Mouse (Mus musculus) hindbrain, embryonic 15.5 days (tissue): ENCODE measurements at regions not wholly inside any gene's neighbourhood (a gene's known extent, or its start where the extent isn't known, plus 50 kb on each side); places are given as distances from the start of the nearest gene placed in this dataset.

Source experiments
- ATAC-seq: fragments of 200-750 bp; cut with Nextera tagmentation; 2 replicates; pipeline ENCODE4 v1.8.0; 2017; ENCODE audit warnings: low read depth, moderate number of reproducible peaks, moderate TSS enrichment; ENCODE audit not compliant: low FRiP score
- H3K27ac ChIP-seq: fragments of 300-500 bp; sonication (generic); replicated peaks from 2 replicates; pipeline ENCODE4 v1.5.1; 2015; ENCODE audit warnings: mild to moderate bottlenecking, inconsistent platforms
- H3K27me3 ChIP-seq: fragments of 300-500 bp; sonication (generic); 2 replicates; pipeline ENCODE4 v1.6.1; 2015; ENCODE audit warnings: control low read depth, inconsistent platforms
- H3K36me3 ChIP-seq: fragments of 300-500 bp; sonication (generic); 2 replicates; pipeline ENCODE4 v1.6.1; 2015; ENCODE audit warnings: control low read depth, inconsistent platforms
- H3K4me1 ChIP-seq: fragments of 300-500 bp; sonication (generic); replicated peaks from 2 replicates; pipeline ENCODE4 v1.6.1; 2015; ENCODE audit warnings: control low read depth, inconsistent platforms
- H3K4me2 ChIP-seq: fragments of 300-500 bp; sonication (generic); 2 replicates; pipeline ENCODE4 v1.6.1; 2015; ENCODE audit warnings: moderate library complexity, mild to moderate bottlenecking, inconsistent platforms
- H3K4me3 ChIP-seq: fragments of 300-500 bp; sonication (generic); 2 replicates; pipeline ENCODE4 v1.5.1; 2015; ENCODE audit warnings: mild to moderate bottlenecking, inconsistent platforms
- H3K9ac ChIP-seq: fragments of 300-500 bp; sonication (generic); 2 replicates; pipeline ENCODE4 v1.6.1; 2015; ENCODE audit warnings: inconsistent platforms
- H3K9me3 ChIP-seq: fragments of 300-500 bp; sonication (generic); 2 replicates; pipeline ENCODE4 v1.6.1; 2016; ENCODE audit warnings: control low read depth, inconsistent platforms
- WGBS: fragments of 180-500 bp; shearing (Covaris S2); methylation state at CpG from one replicate; pipeline ENCODE4 v1.1.7; 2015; 5-methylcytosine and 5-hydroxymethylcytosine counted together

DNA sequence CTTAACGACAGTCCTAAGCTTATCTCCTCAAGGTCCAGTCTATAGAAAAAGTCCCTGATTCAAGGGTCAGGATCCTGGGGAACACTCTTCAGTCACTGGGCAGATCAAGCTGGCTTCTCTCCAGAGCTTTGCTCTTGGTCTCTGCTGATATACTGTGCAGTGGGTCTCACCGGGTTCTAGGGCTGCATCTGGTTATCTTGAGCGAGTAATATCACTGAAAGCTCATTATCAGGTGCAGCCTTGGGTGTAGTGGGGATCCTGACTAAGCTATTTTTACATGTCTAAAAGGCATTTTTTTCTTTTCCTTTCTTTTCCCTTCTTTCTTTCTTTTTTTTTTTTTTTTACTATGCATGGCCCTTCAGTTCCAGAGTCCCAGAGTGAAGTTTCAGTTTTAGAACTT lies 84.1 kb upstream of the Plcl2 start:
- Histone ChIP-seq H3K4me2 (no peak overlapping the region), H3K9me3 (no peaks in the 10 kb centered on the region), H3K36me3 (no peaks in the 10 kb centered on the region), H3K4me3 (no peak overlapping the region), H3K27ac (no peak overlapping the region), H3K9ac (no peak overlapping the region), H3K27me3 (no peaks in the 10 kb centered on the region), H3K4me1 (peaks cover 12% of the 10 kb centered on the region; the same call in 1 of the 2 replicates)
- ATAC-seq = no peak
- WGBS = 90% methylated on average over 3 of the region's 3 CpGs

- peaks cover 12% of the 10 kb centered on the region; the same call in 1 of the 2 replicates for H3K4me1 ChIP-seq
- no peaks in the 10 kb centered on the region for H3K27me3 ChIP-seq
- ATAC-seq = no peak
- H3K36me3 ChIP-seq = no peaks in the 10 kb centered on the region
- no peak overlapping the region for H3K4me3 ChIP-seq
- H3K9me3 ChIP-seq = no peaks in the 10 kb centered on the region
- 94% methylated on average over 4 of the region's 4 CpGs for WGBS
- H3K4me2 ChIP-seq = no peak overlapping the region
- no peak overlapping the region for H3K9ac ChIP-seq
- H3K27ac ChIP-seq = no peak overlapping the region
These were observed 83.7 kb upstream of the Plcl2 start for GRCm38 (mm10) chr17:50425531-50425930.

DNA sequence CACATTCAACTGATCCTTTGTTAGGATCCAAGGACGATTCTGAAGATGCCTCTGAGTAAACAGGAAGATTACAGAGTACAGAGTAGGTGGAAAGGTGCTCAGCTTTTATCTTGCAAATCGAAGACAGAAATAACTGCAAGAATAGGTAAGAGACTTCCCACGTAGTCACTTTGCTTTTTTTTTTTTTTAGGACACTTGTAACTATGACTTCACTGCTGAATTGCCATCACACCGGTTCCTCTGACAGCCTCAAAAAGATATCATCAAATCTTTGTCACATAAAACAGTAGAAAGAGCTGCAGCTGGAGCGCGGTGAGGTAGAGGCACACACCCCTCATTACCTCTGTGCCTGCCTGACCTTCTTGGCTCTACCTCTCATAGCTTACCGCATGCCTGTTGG lies 83.1 kb upstream of the Plcl2 start:
- H3K27ac ChIP-seq = no peak overlapping the region
- peaks cover 12% of the 10 kb centered on the region; the same call in 1 of the 2 replicates for H3K4me1 ChIP-seq
- ATAC-seq = no peak
- H3K4me3 ChIP-seq = no peak overlapping the region
- no peak overlapping the region for H3K9ac ChIP-seq
- H3K9me3 ChIP-seq = no peaks in the 10 kb centered on the region
- no peaks in the 10 kb centered on the region for H3K27me3 ChIP-seq
- 72% methylated on average over 7 of the region's 7 CpGs for WGBS
- no peaks in the 10 kb centered on the region for H3K36me3 ChIP-seq
- H3K4me2 ChIP-seq = no peak overlapping the region

DNA sequence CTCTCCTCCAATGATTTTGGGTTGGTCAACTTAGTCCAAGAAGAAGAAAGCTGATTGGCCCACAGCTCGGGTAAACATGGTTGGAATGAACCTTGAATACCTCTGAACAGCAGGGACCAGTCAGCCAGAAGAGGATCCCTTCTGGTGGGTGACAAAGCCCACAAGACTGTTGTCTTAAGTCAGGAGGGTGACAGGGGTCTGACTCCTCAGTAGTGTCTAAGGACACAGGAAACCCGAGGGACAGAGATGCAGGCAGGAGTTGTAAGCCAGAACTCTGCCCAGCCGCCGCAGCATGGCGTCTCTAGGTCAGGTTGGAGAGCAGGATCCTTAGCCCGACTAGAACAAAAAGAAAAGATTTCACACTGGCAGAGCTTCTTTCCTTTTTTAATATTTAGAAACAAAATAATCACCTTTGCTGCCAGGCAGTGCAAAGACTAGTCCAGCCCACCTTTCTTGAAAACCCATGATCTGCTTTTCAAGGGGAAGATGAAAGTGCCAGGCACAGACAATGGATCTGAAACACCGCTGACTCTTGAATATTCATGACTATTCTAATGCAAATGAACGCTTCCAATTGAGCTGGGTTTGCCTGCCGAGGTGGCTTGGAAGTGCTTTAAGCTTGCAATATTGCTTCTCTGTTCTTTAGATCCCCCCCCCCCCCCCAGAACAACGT lies 81.7 kb upstream of the Plcl2 start:
- Histone ChIP-seq H3K27me3 (no peaks in the 10 kb centered on the region), H3K4me2 (peak overlapping the region; percentile 35), H3K36me3 (no peaks in the 10 kb centered on the region), H3K27ac (0 out of 2 replicates have a peak overlapping the region, but pooled peaks have one; percentile 4), H3K4me1 (peaks cover 12% of the 10 kb centered on the region; the same call in 1 of the 2 replicates), H3K4me3 (no peak overlapping the region), H3K9me3 (no peaks in the 10 kb centered on the region), H3K9ac (no peak overlapping the region)
- ATAC-seq = peak; percentile 71; the same call in 1 of the 2 replicates
- 6% methylated on average over 10 of the region's 10 CpGs for WGBS

GRCm38 (mm10) chr17:50428004-50428560 lies 81.1 kb upstream of the Plcl2 start:
- no peaks in the 10 kb centered on the region for H3K27me3 ChIP-seq
- H3K9me3 ChIP-seq = no peaks in the 10 kb centered on the region
- 48% methylated on average over 5 of the region's 5 CpGs for WGBS
- peak overlapping the region; percentile 35; the same call in 1 of the 2 replicates for H3K4me2 ChIP-seq
- peaks cover 12% of the 10 kb centered on the region; the same call in 1 of the 2 replicates for H3K4me1 ChIP-seq
- H3K9ac ChIP-seq = no peak overlapping the region
- H3K36me3 ChIP-seq = no peaks in the 10 kb centered on the region
- H3K4me3 ChIP-seq = no peak overlapping the region
- peak overlapping the region; percentile 4; the same call in 1 of the 2 replicates for H3K27ac ChIP-seq
- ATAC-seq = peak; percentile 39

DNA sequence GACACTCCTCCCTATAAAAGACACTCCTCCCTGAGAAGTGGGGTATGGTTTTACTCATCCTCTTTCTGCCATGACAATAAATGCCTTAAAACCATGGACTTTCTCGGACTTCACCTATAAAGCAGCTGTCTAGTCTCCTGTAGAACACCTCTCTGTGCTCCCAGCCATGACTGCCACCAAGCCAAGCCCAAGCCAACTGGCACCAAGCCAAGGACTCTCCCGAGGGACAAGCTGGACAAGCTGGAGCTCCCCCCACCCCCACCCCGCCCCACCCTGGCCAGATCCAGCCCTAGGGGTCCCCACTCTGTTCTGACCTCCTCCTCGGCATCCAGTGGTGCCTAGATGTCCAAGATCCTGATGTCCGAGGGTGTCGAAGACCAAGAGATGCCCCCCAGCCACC lies 76.6 kb upstream of the Plcl2 start:
- ATAC-seq = no peak
- Histone ChIP-seq H3K27me3 (no peaks in the 10 kb centered on the region), H3K36me3 (no peaks in the 10 kb centered on the region), H3K9me3 (no peaks in the 10 kb centered on the region), H3K27ac (no peak overlapping the region), H3K4me2 (no peak overlapping the region), H3K4me1 (peaks cover 7% of the 10 kb centered on the region; the same call in 1 of the 2 replicates), H3K9ac (no peak overlapping the region), H3K4me3 (no peak overlapping the region)
- 87% methylated on average over 6 of the region's 6 CpGs for WGBS

DNA sequence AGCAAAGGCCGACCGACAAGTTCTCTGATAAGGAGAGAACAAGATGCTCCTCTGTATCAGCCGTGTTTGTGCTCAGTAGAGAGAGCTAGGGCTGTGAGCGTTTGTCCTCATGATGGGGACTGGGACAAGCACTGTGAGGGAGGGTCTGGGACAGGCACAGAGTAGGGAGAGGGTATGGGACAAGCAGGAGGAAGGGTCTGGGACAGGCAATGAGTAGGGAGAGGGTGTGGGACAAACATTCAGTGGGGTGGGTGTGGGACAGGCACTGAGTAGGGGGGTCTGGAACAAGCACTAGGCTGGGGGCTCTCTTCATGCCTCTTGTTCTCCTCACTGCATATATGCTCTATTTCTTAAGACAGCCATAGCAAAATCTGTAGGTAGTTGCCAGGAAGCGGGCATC lies 70.2 kb upstream of the Plcl2 start:
- ATAC-seq = 0 out of 2 replicates have a peak, but pooled peaks have one; percentile 24

GRCm38 (mm10) chr17:50439365-50439764 lies 69.8 kb upstream of the Plcl2 start:
- no peaks in the 10 kb centered on the region for H3K9me3 ChIP-seq
- no peak overlapping the region for H3K4me2 ChIP-seq
- no peak overlapping the region for H3K27ac ChIP-seq
- no peak overlapping the region for H3K4me3 ChIP-seq
- 63% methylated on average over 3 of the region's 3 CpGs for WGBS
- H3K27me3 ChIP-seq = no peaks in the 10 kb centered on the region
- 0 out of 2 replicates have a peak, but pooled peaks cover 3% of the 10 kb centered on the region for H3K4me1 ChIP-seq
- peak; percentile 66; the same call in 1 of the 2 replicates for ATAC-seq
- H3K36me3 ChIP-seq = no peaks in the 10 kb centered on the region
- no peak overlapping the region for H3K9ac ChIP-seq

More for the DNA sequence above, 70.2 kb upstream of the Plcl2 start:
- WGBS = 91% methylated on average over 5 of the region's 5 CpGs
- Histone ChIP-seq H3K9me3 (no peaks in the 10 kb centered on the region), H3K4me1 (0 out of 2 replicates have a peak, but pooled peaks cover 3% of the 10 kb centered on the region), H3K4me2 (no peak overlapping the region), H3K27me3 (no peaks in the 10 kb centered on the region), H3K36me3 (no peaks in the 10 kb centered on the region), H3K4me3 (no peak overlapping the region), H3K9ac (no peak overlapping the region), H3K27ac (no peak overlapping the region)

GRCm38 (mm10) chr17:50442062-50442461 lies 67.1 kb upstream of the Plcl2 start:
- 90% methylated on average over 5 of the region's 5 CpGs for WGBS
- ATAC-seq = no peak
- Histone ChIP-seq H3K9me3 (no peaks in the 10 kb centered on the region), H3K4me1 (0 out of 2 replicates have a peak, but pooled peaks cover 3% of the 10 kb centered on the region), H3K36me3 (no peaks in the 10 kb centered on the region), H3K4me2 (no peak overlapping the region), H3K9ac (no peak overlapping the region), H3K27ac (no peak overlapping the region), H3K27me3 (no peaks in the 10 kb centered on the region), H3K4me3 (no peak overlapping the region)

DNA sequence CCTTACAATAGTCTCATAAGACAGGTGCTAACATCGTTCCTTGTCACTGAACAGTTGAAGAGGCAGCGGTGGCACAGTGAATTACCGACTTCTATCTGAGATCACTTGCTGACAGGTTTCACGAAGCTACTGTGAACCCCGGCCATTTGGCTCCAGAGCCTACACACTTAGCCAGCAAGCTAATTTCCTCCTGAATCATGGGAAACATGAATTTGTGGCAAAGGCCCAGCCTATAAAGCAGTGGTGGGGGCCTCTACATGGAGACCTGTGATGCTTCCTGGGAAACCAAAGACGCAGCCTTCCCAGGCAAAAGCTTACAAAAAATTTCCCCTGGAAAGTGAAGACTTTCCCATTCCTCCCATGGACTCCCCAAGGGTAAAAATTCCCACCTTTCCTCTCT lies 66.3 kb upstream of the Plcl2 start:
- Histone ChIP-seq H3K9ac (no peak overlapping the region), H3K36me3 (no peaks in the 10 kb centered on the region), H3K27ac (no peak overlapping the region), H3K4me3 (no peak overlapping the region), H3K9me3 (no peaks in the 10 kb centered on the region), H3K4me1 (0 out of 2 replicates have a peak, but pooled peaks cover 3% of the 10 kb centered on the region), H3K4me2 (no peak overlapping the region), H3K27me3 (no peaks in the 10 kb centered on the region)
- no peak for ATAC-seq
- 87% methylated on average over 6 of the region's 6 CpGs for WGBS

DNA sequence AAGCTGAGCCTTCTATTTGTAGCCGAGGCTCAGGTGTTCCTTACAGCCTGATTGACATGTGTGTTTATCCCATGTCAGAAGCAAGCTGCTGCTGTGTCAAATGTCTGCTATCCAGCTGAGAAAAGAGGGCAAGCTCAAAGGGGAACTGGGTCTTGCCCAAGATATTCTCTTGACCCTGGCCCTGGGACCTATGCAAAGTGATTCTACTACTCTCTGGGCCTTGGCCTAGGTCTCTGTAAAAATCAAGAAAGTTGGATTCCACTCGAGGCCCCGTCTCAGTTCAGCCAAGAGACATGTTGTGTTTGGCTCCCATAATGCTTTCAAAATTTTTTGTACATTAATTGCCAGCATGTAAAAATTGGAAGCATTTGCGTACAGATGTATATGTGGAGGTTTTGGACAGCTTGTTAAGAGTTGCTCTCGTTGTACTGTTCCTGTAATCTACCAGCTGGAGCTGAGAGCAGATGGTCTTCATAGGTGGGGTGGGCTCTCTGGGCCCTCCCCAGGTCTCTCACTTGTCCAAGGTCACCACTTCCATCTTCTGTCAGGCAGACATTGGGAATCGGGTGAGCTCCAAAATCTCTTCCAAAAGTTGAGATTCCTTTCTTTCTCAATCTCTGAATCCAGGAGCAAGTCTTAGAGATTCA lies 65.7 kb upstream of the Plcl2 start:
- 66% methylated on average over 6 of the region's 6 CpGs for WGBS
- no peak overlapping the region for H3K27ac ChIP-seq
- H3K4me2 ChIP-seq = no peak overlapping the region
- H3K9me3 ChIP-seq = no peaks in the 10 kb centered on the region
- H3K4me1 ChIP-seq = 0 out of 2 replicates have a peak, but pooled peaks cover 3% of the 10 kb centered on the region
- H3K4me3 ChIP-seq = no peak overlapping the region
- no peak for ATAC-seq
- H3K27me3 ChIP-seq = no peaks in the 10 kb centered on the region
- H3K9ac ChIP-seq = no peak overlapping the region
- no peaks in the 10 kb centered on the region for H3K36me3 ChIP-seq

- Histone ChIP-seq H3K36me3 (no peaks in the 10 kb centered on the region), H3K9ac (no peak overlapping the region), H3K4me2 (no peak overlapping the region), H3K9me3 (no peaks in the 10 kb centered on the region), H3K27ac (no peak overlapping the region), H3K27me3 (no peaks in the 10 kb centered on the region), H3K4me3 (no peak overlapping the region), H3K4me1 (0 out of 2 replicates have a peak, but pooled peaks cover 3% of the 10 kb centered on the region)
- WGBS = 64% methylated on average over 1 of the region's 1 CpGs
- no peak for ATAC-seq
These were observed 65.2 kb upstream of the Plcl2 start for GRCm38 (mm10) chr17:50444023-50444389.
